Mouse (Mus musculus) ES-CJ7 (cell line): ENCODE measurements around the gene Gm21936.
"Not testable (repeated sequence)": the region's sequence is repeated elsewhere in the genome, so short reads cannot be mapped to it uniquely, and the experiment has no call there.

Source experiments
- DNase-seq: peaks from one replicate; pipeline ENCODE4 v3.0.0; 2011; ENCODE audit warnings: low read depth, low spot score

Gm21936 gene

DNA sequence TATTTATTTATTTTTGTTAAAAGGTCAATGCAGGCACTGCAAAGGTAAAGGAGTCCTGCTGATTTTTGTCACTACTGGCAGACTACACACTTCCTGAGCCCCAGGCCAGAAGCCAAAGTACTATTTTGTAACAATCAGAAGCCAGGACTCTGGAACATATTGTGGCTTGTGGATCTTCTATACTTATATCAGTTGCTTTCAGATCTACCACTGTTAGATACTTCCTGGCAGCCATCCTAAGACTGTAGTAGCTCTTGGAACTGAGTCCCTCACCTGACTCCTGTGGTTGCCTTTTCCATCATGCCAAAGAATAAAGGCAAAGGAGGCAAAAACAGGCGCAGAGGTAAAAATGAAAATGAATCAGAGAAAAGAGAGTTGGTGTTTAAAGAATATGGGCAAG, at the start of gene Gm21936:
Gm21936 (plus strand) TSS at position 301 of the 400 bp plus-strand sequence.
- DNase-seq: not testable (repeated sequence)

- DNase-seq: not testable (repeated sequence)
These were observed 19.7 kb upstream of the Gm21936 start, which contains the start of gene Gm21319 for GRCm38 (mm10) chr12:87775655-87776054. Gene Gm21319, minus strand, starts transcription at chr12:87775755.

GRCm38 (mm10) chr12:87797971-87798370, 2.7 kb downstream of the Gm21936 start:
- not testable (repeated sequence) for DNase-seq

DNA sequence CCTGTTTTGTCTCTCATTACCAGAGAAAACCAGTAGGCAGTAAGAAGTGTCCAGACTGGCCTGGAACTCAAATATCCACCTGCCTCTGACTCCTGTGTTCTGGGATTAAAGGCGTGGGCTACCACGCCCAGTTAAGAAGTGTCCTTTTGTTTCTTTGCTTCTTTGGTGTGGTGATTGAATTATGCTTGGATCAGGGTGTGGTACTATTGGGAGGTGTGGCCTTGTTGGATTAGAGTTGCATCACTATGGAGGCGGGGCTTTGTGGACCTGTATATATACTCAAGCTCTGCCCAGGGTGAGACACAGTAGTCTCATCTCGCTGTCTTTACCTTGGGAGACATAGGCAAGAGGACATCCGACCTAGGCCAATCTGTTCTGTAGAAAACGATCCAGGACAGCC, 21.0 kb downstream of the Gm21936 start, which contains the start of gene BB287469:
BB287469 (plus strand) TSS at position 301 of the 400 bp plus-strand sequence.
- not testable (repeated sequence) for DNase-seq

DNA sequence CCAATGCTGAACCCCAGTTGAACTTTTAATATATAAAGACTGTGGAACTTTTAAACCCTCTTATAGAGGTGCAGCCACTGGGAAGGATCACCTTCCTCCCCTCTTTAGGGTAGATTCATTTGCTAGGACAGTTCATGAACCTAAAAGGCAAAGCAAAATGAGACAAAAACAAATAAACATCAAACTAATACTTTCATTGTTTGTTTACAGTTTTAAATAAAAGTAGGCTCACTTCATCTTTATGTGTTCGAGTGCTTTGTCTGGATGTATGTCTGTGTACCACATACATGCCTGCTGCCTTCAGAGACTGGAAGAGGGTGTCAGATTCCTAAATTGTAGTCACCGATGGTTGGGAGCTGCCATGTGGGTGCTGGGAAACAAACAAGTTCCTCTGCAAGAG, 46.9 kb downstream of the Gm21936 start, which contains the start of gene Gm2001:
Gm2001 (minus strand) TSS at position 101 of the 400 bp plus-strand sequence.
- DNase-seq: not testable (repeated sequence)
